Mouse (Mus musculus) bone marrow, adult 2 months (tissue): Measurements from ENCODE around the gene Iqgap3. TPM values are rescaled to one million over a fixed set of nuclear protein-coding genes. Genes with fewer than 3 reads are reported as not detected.

ENCODE experiments used
- H3K27ac ChIP-seq: fragments of 200-500 bp; 2 replicates; pipeline ENCODE4 v1.5.1; 2012; ENCODE audit warnings: low read depth, mild to moderate bottlenecking, control low read depth, inconsistent platforms, low read length; ENCODE audit not compliant: control insufficient read depth, poor library complexity, insufficient read depth
- H3K4me1 ChIP-seq: fragments of 200-500 bp; 2 replicates; pipeline ENCODE4 v1.6.1; 2011; ENCODE audit warnings: low read length; ENCODE audit not compliant: control insufficient read depth, insufficient read depth
- H3K4me3 ChIP-seq: fragments of 200-500 bp; replicated peaks from 2 replicates; pipeline ENCODE3; 2011; ENCODE audit warnings: mild to moderate bottlenecking, low read depth, low read length, control low read depth; ENCODE audit not compliant: control insufficient read depth
- CTCF ChIP-seq: fragments of 200-500 bp; IDR thresholded peaks from 2 replicates; pipeline ENCODE4 v1.5.1; 2011; ENCODE audit warnings: low read length, control low read depth; ENCODE audit not compliant: control insufficient read depth, insufficient read depth
- POLR2A ChIP-seq: fragments of 200-500 bp; IDR thresholded peaks from 2 replicates; pipeline ENCODE4 v1.6.1; 2011; ENCODE audit warnings: low read depth, mild to moderate bottlenecking, control low read depth, low read length, borderline replicate concordance; ENCODE audit not compliant: control insufficient read depth
- WGBS: fragments of 180-500 bp; shearing (Covaris S2); methylation state at CpG from one replicate; pipeline ENCODE4 v1.1.7; 2018; 5-methylcytosine and 5-hydroxymethylcytosine counted together
- polyA plus RNA-seq: library from polyadenylated mRNA; stranded (reverse); fragments of >200 nt; gene quantifications from 2 replicates; pipeline ENCODE4 v1.2.4, GENCODE M21; 2011; ENCODE audit warnings: low replicate concordance; ENCODE audit not compliant: missing spikeins, insufficient read depth, insufficient read length

Iqgap3 gene
- polyA plus RNA-seq, 1 experiment: 21.5 TPM

- Histone ChIP-seq H3K27ac (peak overlapping the region; percentile 76), H3K4me1 (peaks cover 24% of the 10 kb centered on the region), H3K4me3 (no peak overlapping the region)
- TF ChIP-seq CTCF: no peak
- TF ChIP-seq POLR2A: no peak
- 20% methylated on average over 5 of the region's 5 CpGs for WGBS
Measured at GRCm38 (mm10) chr3:88148354-88148753, 66.6 kb downstream of the Iqgap3 start.

- H3K27ac ChIP-seq: peak overlapping the region; percentile 55
- peaks cover 24% of the 10 kb centered on the region for H3K4me1 ChIP-seq
- 20% methylated on average over 4 of the region's 4 CpGs for WGBS
- TF ChIP-seq CTCF (no peak), POLR2A (no peak)
- H3K4me3 ChIP-seq: no peak overlapping the region
Measured at GRCm38 (mm10) chr3:88148776-88149509, 67.2 kb downstream of the Iqgap3 start.

DNA sequence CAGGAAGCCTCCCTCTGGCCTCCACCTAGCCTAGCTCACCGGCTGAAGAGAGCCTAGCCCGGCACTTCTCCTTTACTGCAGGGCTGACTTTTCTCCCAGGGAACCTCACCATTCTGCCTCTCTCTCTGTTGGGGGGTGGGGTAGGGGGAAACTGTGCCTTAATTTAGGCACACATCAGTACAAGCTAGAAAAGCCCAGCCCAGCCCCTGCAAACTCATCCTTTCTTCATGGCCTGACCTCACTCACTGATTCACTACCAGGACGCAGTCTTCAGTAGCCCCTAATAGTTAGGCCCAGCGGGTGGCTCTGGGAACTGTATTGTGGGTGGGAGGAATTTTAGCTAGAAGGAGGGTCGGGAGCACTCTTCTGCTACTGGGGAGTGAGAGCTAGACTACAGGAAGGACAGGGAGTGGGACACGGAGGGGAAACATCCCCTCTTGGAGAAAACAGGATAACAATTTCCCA, 67.8 kb downstream of the Iqgap3 start:
- H3K27ac ChIP-seq: peak overlapping the region; percentile 55
- H3K4me3 ChIP-seq: no peak overlapping the region

DNA sequence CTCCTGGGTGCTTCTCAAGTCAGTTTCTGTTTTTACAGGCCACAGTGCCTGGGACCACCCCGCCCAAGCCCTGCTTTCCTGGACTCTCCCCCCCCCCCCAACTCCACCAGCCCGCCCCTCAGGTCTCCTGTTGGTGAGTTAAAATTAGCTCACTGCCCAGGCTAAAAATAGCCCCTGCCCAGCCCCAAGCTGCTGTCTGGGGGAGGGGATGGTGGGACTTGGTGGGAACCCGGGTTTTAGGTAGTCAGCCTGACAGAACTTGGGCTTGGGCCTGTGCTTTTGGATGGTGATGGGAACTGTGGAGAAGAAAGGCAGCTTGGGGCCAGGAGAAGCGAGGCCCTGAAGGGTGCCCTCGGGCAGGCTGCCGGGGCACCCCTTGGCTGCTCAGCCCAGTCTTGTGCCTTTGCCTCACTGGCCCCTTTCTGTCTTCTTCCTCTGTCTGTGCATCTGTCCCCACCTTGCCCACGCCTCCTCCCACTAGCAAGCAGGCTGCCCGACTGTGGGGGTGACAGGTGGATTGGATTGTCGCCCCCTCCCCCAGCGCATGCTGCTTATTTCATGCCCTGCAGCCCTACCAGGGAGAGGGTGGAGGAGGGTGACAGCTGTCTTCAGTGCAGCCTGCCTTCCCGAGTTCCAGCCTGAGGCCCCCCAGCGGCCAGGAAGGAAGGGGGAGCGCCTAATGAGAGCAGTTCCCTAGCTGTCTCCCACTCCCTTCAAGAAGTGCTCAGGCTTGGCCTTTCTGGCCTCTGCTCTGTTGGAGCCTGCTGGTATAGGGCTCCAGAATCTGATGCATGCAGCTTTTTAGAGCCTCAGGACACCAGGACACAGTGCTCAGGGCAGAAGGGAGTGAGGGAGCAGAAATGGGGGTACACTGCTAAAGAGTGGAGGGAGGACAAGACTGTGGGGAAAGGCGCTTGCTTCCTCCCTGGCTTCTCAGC, 68.6 kb downstream of the Iqgap3 start:
- TF ChIP-seq CTCF (peak; percentile 6; the same call in 1 of the 2 replicates), POLR2A (peak; percentile 11; the same call in 1 of the 2 replicates)
- WGBS: 18% methylated on average over 14 of the region's 14 CpGs
- Histone ChIP-seq H3K27ac (peak overlapping the region; percentile 55), H3K4me3 (no peak overlapping the region), H3K4me1 (peaks cover 23% of the 10 kb centered on the region)

More for the DNA sequence above, 67.8 kb downstream of the Iqgap3 start:
- peaks cover 24% of the 10 kb centered on the region for H3K4me1 ChIP-seq
- WGBS: 30% methylated on average over 6 of the region's 6 CpGs
- TF ChIP-seq CTCF: no peak
- TF ChIP-seq POLR2A: no peak

DNA sequence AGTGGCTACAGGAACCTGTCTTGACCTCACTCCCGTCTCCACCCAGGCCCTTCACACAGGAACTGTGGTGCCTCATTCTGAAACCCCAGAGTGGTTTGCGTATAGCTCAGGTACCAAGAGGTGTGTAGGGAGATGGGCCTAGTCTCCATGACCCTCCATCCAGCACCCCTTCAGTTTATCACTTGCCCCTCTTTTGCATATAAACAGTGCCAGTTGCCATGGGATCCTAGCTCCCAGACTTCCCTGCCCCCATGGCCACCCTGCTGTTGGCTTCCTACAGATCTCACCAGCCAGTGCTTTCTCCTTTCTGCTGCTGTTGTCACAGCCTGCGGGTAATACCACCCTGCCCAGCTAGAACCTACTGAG, 69.2 kb downstream of the Iqgap3 start:
- Histone ChIP-seq H3K4me3 (no peak overlapping the region), H3K4me1 (peaks cover 17% of the 10 kb centered on the region), H3K27ac (no peak overlapping the region; the same call in 1 of the 2 replicates)
- WGBS: 37% methylated on average over 3 of the region's 3 CpGs
- no peak for TF ChIP-seq CTCF
- TF ChIP-seq POLR2A: no peak

GRCm38 (mm10) chr3:88152056-88152455, 70.3 kb downstream of the Iqgap3 start:
- H3K27ac ChIP-seq: no peak overlapping the region
- no peak overlapping the region for H3K4me3 ChIP-seq
- H3K4me1 ChIP-seq: peaks cover 13% of the 10 kb centered on the region
- TF ChIP-seq POLR2A (no peak), CTCF (no peak)
- WGBS: 69% methylated on average over 3 of the region's 3 CpGs

GRCm38 (mm10) chr3:88153290-88154011, 71.7 kb downstream of the Iqgap3 start:
- Histone ChIP-seq H3K4me1 (peaks cover 13% of the 10 kb centered on the region), H3K27ac (no peak overlapping the region), H3K4me3 (no peak overlapping the region)
- WGBS: 65% methylated on average over 3 of the region's 3 CpGs
- TF ChIP-seq POLR2A (no peak), CTCF (no peak)

GRCm38 (mm10) chr3:88154236-88154635, 72.5 kb downstream of the Iqgap3 start:
- Histone ChIP-seq H3K27ac (no peak overlapping the region), H3K4me3 (no peak overlapping the region), H3K4me1 (peaks cover 10% of the 10 kb centered on the region)
- TF ChIP-seq POLR2A (no peak), CTCF (no peak)
- 80% methylated on average over 2 of the region's 2 CpGs for WGBS
